Mouse (Mus musculus) liver, embryonic 14.5 days (tissue): ENCODE results near the gene Slc22a15. TPM values are rescaled to one million over a fixed set of nuclear protein-coding genes. Genes with fewer than 3 reads are reported as not detected.

Source experiments
- ATAC-seq: fragments of 200-750 bp; cut with Nextera tagmentation; 2 replicates; pipeline ENCODE4 v1.8.0; 2017; ENCODE audit warnings: moderate number of reproducible peaks, mild to moderate bottlenecking, moderate library complexity; ENCODE audit not compliant: insufficient read depth
- DNase-seq, 3 experiments: peaks; one replicate each; pipeline ENCODE4 v3.0.0-alpha.2; 2012 to 2013; ENCODE audit warnings: low read depth in 3 of 3, low spot score in 3 of 3
- H3K27ac ChIP-seq: fragments of 300-500 bp; sonication (generic); 2 replicates; pipeline ENCODE4 v1.5.1; 2014; ENCODE audit warnings: moderate library complexity, mild to moderate bottlenecking, control low read depth, inconsistent platforms
- H3K27me3 ChIP-seq: fragments of 300-500 bp; sonication (generic); 2 replicates; pipeline ENCODE4 v1.6.1; 2014; ENCODE audit warnings: mild to moderate bottlenecking, low read length, moderate library complexity; ENCODE audit not compliant: control insufficient read depth, insufficient read depth
- H3K36me3 ChIP-seq: fragments of 300-500 bp; sonication (generic); replicated peaks from 2 replicates; pipeline ENCODE4 v1.6.1; 2014; ENCODE audit warnings: low read depth; ENCODE audit not compliant: control insufficient read depth, insufficient read depth
- H3K4me1 ChIP-seq, 2 experiments: fragments of 200-500 bp in 1 of 2; fragments of 300-500 bp in 1 of 2; sonication (generic) in 1 of 2; replicated peaks; 2 replicates each; pipeline ENCODE4 v1.6.1; 2012 to 2014; ENCODE audit warnings: antibody characterized with exemption in 1 of 2, inconsistent platforms in 1 of 2, low read length in 1 of 2; ENCODE audit not compliant: control insufficient read depth in 2 of 2, insufficient read depth in 2 of 2
- H3K4me2 ChIP-seq: fragments of 300-500 bp; sonication (generic); 2 replicates; pipeline ENCODE4 v1.6.1; 2014; ENCODE audit warnings: low read depth, mild to moderate bottlenecking, control low read depth, moderate library complexity
- H3K4me3 ChIP-seq, 2 experiments: fragments of 200-500 bp in 1 of 2; fragments of 300-500 bp in 1 of 2; sonication (generic) in 1 of 2; 2 replicates each; pipeline ENCODE4 v1.5.1; 2012 to 2014; ENCODE audit warnings: low read depth in 2 of 2, low read length in 2 of 2, mild to moderate bottlenecking in 2 of 2, control low read depth in 1 of 2, inconsistent platforms in 1 of 2, moderate library complexity in 1 of 2; ENCODE audit not compliant: insufficient read depth in 1 of 2
- H3K9ac ChIP-seq: fragments of 300-500 bp; sonication (generic); replicated peaks from 2 replicates; pipeline ENCODE4 v1.6.1; 2014; ENCODE audit warnings: mild to moderate bottlenecking, control low read depth, moderate library complexity
- H3K9me3 ChIP-seq: fragments of 300-500 bp; sonication (generic); 2 replicates; pipeline ENCODE4 v1.6.1; 2016; ENCODE audit warnings: low read length, mixed read lengths; ENCODE audit not compliant: control insufficient read depth
- CTCF ChIP-seq: IDR thresholded peaks from 2 replicates; pipeline ENCODE4 v1.5.1; 2016; ENCODE audit warnings: antibody characterized with exemption, low read depth, control low read depth
- EP300 ChIP-seq: IDR thresholded peaks from 2 replicates; pipeline ENCODE4 v1.6.1; 2016; ENCODE audit warnings: antibody characterized with exemption, low read depth
- WGBS: fragments of 180-500 bp; shearing (Covaris S2); extraction: QIAGEN DNeasy Blood & Tissue Kit; methylation state at CpG from one replicate; pipeline ENCODE4 v1.1.7; 2014; ENCODE audit not compliant: insufficient replicate concordance; 5-methylcytosine and 5-hydroxymethylcytosine counted together
- polyA plus RNA-seq, 2 experiments: library from polyadenylated mRNA; depleted of rRNA in 1 of 2; stranded (reverse) in 1 of 2; unstranded in 1 of 2; fragments of >200 nt; fragmentation: Nextera tagmentation in 1 of 2; extraction: Ambion mirVana in 1 of 2; gene quantifications; 2 replicates each; pipeline versions ENCODE4 v1.2.1 to v1.2.3; 2012 to 2014

Slc22a15 gene
- polyA plus RNA-seq, 2 experiments, result 1.3 to 1.7 TPM

GRCm38 (mm10) chr3:101961146-101961835, 37.0 kb upstream of the Slc22a15 start:
- H3K36me3 ChIP-seq, result no peaks in the 10 kb centered on the region
- no peak for ATAC-seq
- H3K27me3 ChIP-seq, result no peaks in the 10 kb centered on the region
- no peak overlapping the region for H3K27ac ChIP-seq
- TF ChIP-seq CTCF, result no peak
- TF ChIP-seq EP300, result no peak
- H3K9me3 ChIP-seq, result no peaks in the 10 kb centered on the region
- no peaks in the 10 kb centered on the region for H3K4me1 ChIP-seq
- WGBS, result 80% methylated on average over 15 of the region's 15 CpGs
- no peak overlapping the region for H3K4me3 ChIP-seq
- no peak overlapping the region for H3K4me2 ChIP-seq
- H3K9ac ChIP-seq, result no peak overlapping the region
- DNase-seq, result no peak

- Histone ChIP-seq H3K4me3 (no peak overlapping the region), H3K9ac (no peak overlapping the region), H3K4me1 (no peaks in the 10 kb centered on the region), H3K27ac (no peak overlapping the region), H3K9me3 (no peaks in the 10 kb centered on the region), H3K36me3 (no peaks in the 10 kb centered on the region), H3K4me2 (no peak overlapping the region), H3K27me3 (no peaks in the 10 kb centered on the region)
- 39% methylated on average over 3 of the region's 3 CpGs for WGBS
- TF ChIP-seq EP300 (no peak), CTCF (no peak)
- ATAC-seq (peak; percentile 63; the same call in 1 of the 2 replicates), DNase-seq (peak; percentile 14 to 40 (median 26))
Observed at GRCm38 (mm10) chr3:101958047-101958446, 33.8 kb upstream of the Slc22a15 start.

- ATAC-seq, result no peak
- no peaks in the 10 kb centered on the region for H3K27me3 ChIP-seq
- no peak for DNase-seq
- H3K27ac ChIP-seq, result no peak overlapping the region
- no peaks in the 10 kb centered on the region for H3K9me3 ChIP-seq
- no peak overlapping the region for H3K9ac ChIP-seq
- H3K36me3 ChIP-seq, result no peaks in the 10 kb centered on the region
- peaks cover 0 to 2% of the 10 kb centered on the region in 2 experiments; a peak in 1 of 4 replicates for H3K4me1 ChIP-seq
- no peak for TF ChIP-seq CTCF
- TF ChIP-seq EP300, result no peak
- no peak overlapping the region for H3K4me2 ChIP-seq
- 53% methylated on average over 7 of the region's 7 CpGs for WGBS
- no peak overlapping the region for H3K4me3 ChIP-seq
Observed at GRCm38 (mm10) chr3:101953506-101953905, 29.3 kb upstream of the Slc22a15 start.

GRCm38 (mm10) chr3:101952577-101952976, 28.3 kb upstream of the Slc22a15 start:
- Histone ChIP-seq H3K27me3 (no peaks in the 10 kb centered on the region), H3K36me3 (no peaks in the 10 kb centered on the region), H3K9ac (no peak overlapping the region), H3K9me3 (no peaks in the 10 kb centered on the region), H3K27ac (no peak overlapping the region), H3K4me3 (no peak overlapping the region), H3K4me1 (peaks cover 0 to 2% of the 10 kb centered on the region in 2 experiments; a peak in 1 of 4 replicates), H3K4me2 (no peak overlapping the region)
- 67% methylated on average over 2 of the region's 2 CpGs for WGBS
- DNase-seq (no peak), ATAC-seq (no peak)
- TF ChIP-seq CTCF (no peak), EP300 (no peak)

- DNase-seq (peak in 1 of 3 experiments; percentile 24), ATAC-seq (no peak)
- Histone ChIP-seq H3K36me3 (no peaks in the 10 kb centered on the region), H3K27me3 (no peaks in the 10 kb centered on the region), H3K9ac (no peak overlapping the region), H3K4me2 (no peak overlapping the region), H3K4me3 (no peak overlapping the region), H3K27ac (no peak overlapping the region), H3K9me3 (no peaks in the 10 kb centered on the region), H3K4me1 (peaks cover 0 to 2% of the 10 kb centered on the region in 2 experiments; a peak in 1 of 4 replicates)
- WGBS, result 64% methylated on average over 3 of the region's 3 CpGs
- TF ChIP-seq EP300 (no peak), CTCF (no peak)
Observed at GRCm38 (mm10) chr3:101948572-101948971, 24.3 kb upstream of the Slc22a15 start.
